Mouse (Mus musculus) naive thymus-derived CD4-positive, alpha-beta T cell, adult 5 months (primary cell): ENCODE measurements around the gene Crisp1. TPM values are rescaled to one million over a fixed set of nuclear protein-coding genes. Genes with fewer than 3 reads are reported as not detected.

ENCODE experiments used
- polyA plus RNA-seq: library from polyadenylated mRNA; unstranded; fragments of 100-300 nt; shearing (Covaris generic); gene quantifications from one replicate; pipeline ENCODE4 v1.2.1, GENCODE M21; 2017

The Crisp1 gene
- polyA plus RNA-seq: not detected

GRCm38 (mm10) chr17:40319062-40319461, at the start of gene Crisp1:
Gene Crisp1, minus strand, starts transcription at chr17:40319207.

Other genes with a start within 250 kb of the Crisp1 start
- not detected for gene AC192777.2, start 223.8 kb downstream of the Crisp1 start, polyA plus RNA-seq
- gene Pgk2, start 110.6 kb downstream of the Crisp1 start, polyA plus RNA-seq: 0.29 TPM
- not detected for gene Crisp3, start 76.9 kb downstream of the Crisp1 start, polyA plus RNA-seq
- not detected for gene Esp8, start 200.8 kb upstream of the Crisp1 start, polyA plus RNA-seq
- not detected for gene Esp6, start 242.3 kb upstream of the Crisp1 start, polyA plus RNA-seq